Mouse (Mus musculus) forebrain, embryonic 12.5 days (tissue): Measurements from ENCODE around the gene Igsf21. TPM values are rescaled to one million over a fixed set of nuclear protein-coding genes. Genes with fewer than 3 reads are reported as not detected.

Experiments
- ATAC-seq: fragments of 200-750 bp; cut with Nextera tagmentation; 2 replicates; pipeline ENCODE4 v1.8.0; 2017; ENCODE audit warnings: moderate TSS enrichment; ENCODE audit not compliant: low FRiP score
- H3K27ac ChIP-seq: fragments of 300-500 bp; sonication (generic); 2 replicates; pipeline ENCODE4 v1.5.1; 2016; ENCODE audit warnings: mild to moderate bottlenecking
- H3K27me3 ChIP-seq: fragments of 300-500 bp; sonication (generic); 2 replicates; pipeline ENCODE4 v1.6.1; 2016; ENCODE audit warnings: mild to moderate bottlenecking
- H3K36me3 ChIP-seq: fragments of 300-500 bp; sonication (generic); replicated peaks from 2 replicates; pipeline ENCODE4 v1.6.1; 2016; ENCODE audit warnings: mild to moderate bottlenecking
- H3K4me1 ChIP-seq: fragments of 300-500 bp; sonication (generic); 2 replicates; pipeline ENCODE4 v1.6.1; 2016
- H3K4me2 ChIP-seq: fragments of 300-500 bp; sonication (generic); 2 replicates; pipeline ENCODE4 v1.6.1; 2016; ENCODE audit warnings: mild to moderate bottlenecking, moderate library complexity
- H3K4me3 ChIP-seq: fragments of 300-500 bp; sonication (generic); replicated peaks from 2 replicates; pipeline ENCODE4 v1.5.1; 2016; ENCODE audit warnings: mild to moderate bottlenecking
- H3K9ac ChIP-seq: fragments of 300-500 bp; sonication (generic); 2 replicates; pipeline ENCODE4 v1.6.1; 2016; ENCODE audit warnings: mild to moderate bottlenecking
- H3K9me3 ChIP-seq: fragments of 300-500 bp; sonication (generic); 2 replicates; pipeline ENCODE4 v1.6.1; 2016
- whole genome bisulfite sequencing: fragments of 180-500 bp; shearing (Covaris S2); methylation state at CpG from one replicate; pipeline ENCODE4 v1.1.7; 2016; 5-methylcytosine and 5-hydroxymethylcytosine counted together
- polyA plus RNA-seq: library from polyadenylated mRNA; unstranded; fragments of >200 nt; fragmentation: Nextera tagmentation; extraction: Ambion mirVana; gene quantifications from 2 replicates; pipeline ENCODE4 v1.2.1, GENCODE M21; 2016

Gene Igsf21
- polyA plus RNA-seq, 1 experiment from 2014 or later: 21.7 TPM

DNA sequence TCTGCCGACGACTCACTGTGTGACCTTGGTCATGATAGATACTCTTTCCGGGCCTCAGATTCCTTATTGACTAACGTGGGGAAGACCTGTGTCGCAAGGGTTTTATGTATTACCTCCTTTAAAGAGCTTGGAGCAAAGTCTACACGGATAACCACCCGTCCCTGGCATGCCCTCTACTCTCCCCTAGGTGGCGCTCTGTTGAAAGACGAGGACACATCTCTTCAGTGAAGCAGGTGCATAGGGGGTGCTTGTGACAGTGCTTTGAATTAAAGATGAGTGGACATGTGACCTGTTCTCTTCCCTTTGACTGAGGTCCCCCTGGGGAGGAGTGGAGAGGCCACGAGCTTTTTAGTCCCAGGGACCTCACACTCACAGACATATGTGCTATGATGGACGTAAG is 194.0 kb downstream of the Igsf21 start:
- Histone ChIP-seq H3K9ac (no peak overlapping the region), H3K4me2 (no peak overlapping the region), H3K4me1 (peaks cover 10% of the 10 kb centered on the region), H3K36me3 (no peaks in the 10 kb centered on the region), H3K4me3 (no peak overlapping the region), H3K27me3 (no peaks in the 10 kb centered on the region), H3K27ac (no peak overlapping the region), H3K9me3 (peaks cover 4% of the 10 kb centered on the region; the same call in 1 of the 2 replicates)
- no peak for ATAC-seq
- 57% methylated on average over 11 of the region's 11 CpGs for WGBS

DNA sequence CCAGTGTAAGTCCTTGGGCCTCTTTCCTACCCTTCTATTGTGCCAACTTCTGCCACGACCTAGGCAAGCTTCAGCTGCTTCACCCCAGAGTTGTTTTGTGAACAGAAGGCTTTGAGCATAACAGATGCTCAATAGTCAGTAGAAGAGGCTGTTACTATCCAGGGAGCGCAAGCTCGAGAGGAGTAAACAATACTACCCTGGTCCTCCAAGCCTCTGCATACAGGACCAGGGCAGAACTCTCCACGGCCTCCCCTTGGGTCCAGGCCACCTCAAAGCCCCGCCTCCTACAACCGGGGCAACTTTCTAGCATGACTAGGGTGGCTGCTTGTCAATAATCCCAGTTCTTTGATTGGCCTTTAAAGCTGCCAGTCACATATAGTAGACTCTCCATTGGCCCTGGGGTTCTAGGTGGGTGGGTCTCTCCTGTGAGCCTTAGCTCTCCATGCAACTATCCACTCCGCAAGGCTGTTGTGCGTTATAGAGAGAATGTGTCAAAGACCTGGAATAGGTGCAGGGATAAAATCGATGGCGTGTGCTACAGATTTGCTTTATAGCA is 198.7 kb downstream of the Igsf21 start:
- Histone ChIP-seq H3K4me1 (peaks cover 7% of the 10 kb centered on the region), H3K36me3 (no peaks in the 10 kb centered on the region), H3K9me3 (peaks cover 4% of the 10 kb centered on the region; the same call in 1 of the 2 replicates), H3K4me2 (no peak overlapping the region), H3K9ac (no peak overlapping the region), H3K4me3 (no peak overlapping the region), H3K27me3 (no peaks in the 10 kb centered on the region), H3K27ac (no peak overlapping the region)
- ATAC-seq: no peak
- WGBS: 76% methylated on average over 10 of the region's 10 CpGs

DNA sequence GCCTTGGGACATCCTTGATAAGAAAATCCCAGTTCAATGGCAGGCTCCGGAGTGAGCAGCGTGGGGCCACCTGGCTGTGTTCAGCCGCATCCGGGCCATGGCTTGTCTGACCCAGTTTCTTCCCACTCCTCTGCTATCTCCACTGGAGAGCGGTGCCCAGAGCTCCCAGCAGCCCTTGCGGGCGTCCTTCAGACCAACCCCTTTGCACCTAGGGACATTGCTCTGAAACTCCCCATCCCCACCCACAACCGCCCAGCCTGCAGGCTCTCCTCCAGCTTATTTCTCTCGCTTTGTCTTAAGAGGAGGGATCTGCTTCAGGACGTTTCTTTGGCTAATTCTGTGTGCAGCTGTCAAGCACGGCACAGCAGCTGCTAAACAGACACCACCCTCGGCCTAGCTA is 202.6 kb downstream of the Igsf21 start:
- Histone ChIP-seq H3K4me3 (no peak overlapping the region), H3K27ac (no peak overlapping the region), H3K9me3 (peaks cover 9% of the 10 kb centered on the region), H3K4me2 (no peak overlapping the region), H3K27me3 (peaks cover 13% of the 10 kb centered on the region), H3K4me1 (peaks cover 13% of the 10 kb centered on the region), H3K36me3 (no peaks in the 10 kb centered on the region), H3K9ac (no peak overlapping the region)
- ATAC-seq: no peak
- WGBS: 47% methylated on average over 12 of the region's 12 CpGs

DNA sequence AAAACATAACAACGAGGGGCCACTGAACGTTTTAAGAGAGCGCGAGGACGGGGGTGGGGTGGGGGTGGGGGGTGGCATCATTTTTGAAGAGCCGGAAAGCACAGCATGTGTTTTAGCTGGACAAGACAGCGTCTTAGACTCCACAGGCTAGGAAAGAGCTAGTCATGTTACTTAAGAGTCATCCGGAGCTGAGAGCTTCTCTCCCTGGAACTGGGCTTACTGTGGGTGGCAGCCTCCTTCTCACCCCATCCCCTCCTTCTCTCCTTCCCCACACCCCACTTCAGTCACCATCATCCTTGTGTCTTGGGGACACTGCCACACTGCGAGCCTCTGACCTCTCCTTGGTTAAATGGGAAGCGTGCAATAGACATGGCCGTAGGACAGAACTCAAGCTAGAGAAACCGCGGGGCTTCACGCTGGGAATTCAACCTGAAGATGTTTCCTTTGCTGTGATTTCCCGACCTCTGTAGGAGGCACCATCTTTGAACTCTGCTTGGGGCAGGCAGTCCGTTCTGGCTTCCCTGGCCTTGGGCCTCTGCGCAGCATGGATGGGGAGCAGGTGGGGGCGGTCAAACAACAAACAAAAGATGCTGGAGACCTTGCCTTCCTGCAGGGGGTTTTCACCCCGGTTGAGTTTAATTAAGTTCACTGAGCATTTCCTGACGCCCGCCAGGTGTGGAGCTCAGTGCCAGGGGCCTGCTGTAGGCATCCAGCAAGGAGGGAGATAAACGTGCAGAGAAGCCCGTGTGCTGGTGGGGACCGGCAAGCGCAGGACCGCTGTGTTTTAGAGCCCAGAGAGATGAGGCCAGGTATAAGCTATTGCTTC is 207.8 kb downstream of the Igsf21 start:
- no peak overlapping the region for H3K9ac ChIP-seq
- peaks cover 58% of the 10 kb centered on the region for H3K27me3 ChIP-seq
- peaks cover 9% of the 10 kb centered on the region for H3K9me3 ChIP-seq
- 0 out of 2 replicates have a peak overlapping the region, but pooled peaks have one; percentile 5 for H3K27ac ChIP-seq
- 2% methylated on average over 26 of the region's 26 CpGs for WGBS
- H3K4me2 ChIP-seq: peak overlapping the region; percentile 13; the same call in 1 of the 2 replicates
- peaks cover 29% of the 10 kb centered on the region for H3K4me1 ChIP-seq
- no peak for ATAC-seq
- H3K4me3 ChIP-seq: no peak overlapping the region
- no peaks in the 10 kb centered on the region for H3K36me3 ChIP-seq

DNA sequence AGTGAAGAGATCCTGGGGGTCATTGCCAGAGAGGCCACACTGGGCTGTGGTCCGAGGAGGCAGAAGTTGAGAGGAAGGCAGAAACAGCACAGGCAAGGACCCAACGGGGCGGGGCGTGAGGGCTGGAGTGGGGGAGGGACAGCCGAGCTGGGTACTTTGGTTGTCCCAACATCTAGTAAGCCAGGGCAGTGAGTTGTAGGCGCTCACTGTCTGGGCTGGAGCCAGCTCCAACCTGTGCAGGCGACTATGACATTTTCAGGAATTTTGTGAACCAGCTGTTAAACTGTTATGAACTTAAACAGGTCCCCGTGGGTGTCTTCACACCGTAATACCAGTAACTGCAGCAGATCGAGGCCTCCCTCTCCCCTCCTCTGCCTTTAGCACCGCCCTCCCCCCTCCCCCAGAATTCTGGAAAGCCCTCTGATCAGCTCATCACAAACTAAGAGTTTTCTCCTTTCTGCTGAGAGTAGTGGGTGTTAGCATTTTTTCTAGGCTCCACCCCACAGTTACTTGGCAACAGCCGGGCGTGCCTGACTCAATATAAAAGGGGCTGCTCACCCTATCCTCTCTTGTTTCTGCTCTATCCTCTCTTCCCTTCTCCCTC is 208.7 kb downstream of the Igsf21 start:
- Histone ChIP-seq H3K9me3 (peaks cover 9% of the 10 kb centered on the region), H3K27me3 (peaks cover 67% of the 10 kb centered on the region), H3K4me3 (no peak overlapping the region), H3K9ac (no peak overlapping the region), H3K27ac (no peak overlapping the region), H3K36me3 (no peaks in the 10 kb centered on the region), H3K4me2 (peak overlapping the region; percentile 31), H3K4me1 (peaks cover 28% of the 10 kb centered on the region)
- WGBS: 2% methylated on average over 13 of the region's 13 CpGs
- ATAC-seq: peak; percentile 69

DNA sequence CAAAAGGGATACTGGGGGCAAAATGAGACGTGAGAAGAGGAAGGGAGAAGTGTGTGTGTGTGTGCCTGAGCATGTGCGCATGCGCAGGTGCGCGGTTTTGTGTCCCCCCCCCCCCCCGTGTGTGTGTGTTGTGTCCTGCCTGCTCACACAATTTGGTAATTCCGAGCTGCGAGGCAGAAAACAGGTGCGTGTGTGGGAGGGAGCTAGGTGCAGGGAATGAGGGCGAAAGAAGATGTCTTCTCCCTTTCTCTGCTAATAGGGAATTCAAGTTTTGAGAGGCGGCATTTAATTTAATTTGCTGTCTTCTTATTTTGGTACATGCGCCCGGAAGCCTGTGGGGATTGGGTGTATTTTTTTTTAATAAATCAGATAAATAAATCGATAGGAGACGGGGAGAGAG is 211.4 kb downstream of the Igsf21 start:
- Histone ChIP-seq H3K4me2 (no peak overlapping the region), H3K9me3 (peaks cover 2% of the 10 kb centered on the region; the same call in 1 of the 2 replicates), H3K4me1 (peaks cover 37% of the 10 kb centered on the region), H3K27me3 (peaks cover 70% of the 10 kb centered on the region), H3K9ac (no peak overlapping the region), H3K4me3 (no peak overlapping the region), H3K27ac (no peak overlapping the region), H3K36me3 (no peaks in the 10 kb centered on the region)
- WGBS: 78% methylated on average over 15 of the region's 15 CpGs
- ATAC-seq: no peak

DNA sequence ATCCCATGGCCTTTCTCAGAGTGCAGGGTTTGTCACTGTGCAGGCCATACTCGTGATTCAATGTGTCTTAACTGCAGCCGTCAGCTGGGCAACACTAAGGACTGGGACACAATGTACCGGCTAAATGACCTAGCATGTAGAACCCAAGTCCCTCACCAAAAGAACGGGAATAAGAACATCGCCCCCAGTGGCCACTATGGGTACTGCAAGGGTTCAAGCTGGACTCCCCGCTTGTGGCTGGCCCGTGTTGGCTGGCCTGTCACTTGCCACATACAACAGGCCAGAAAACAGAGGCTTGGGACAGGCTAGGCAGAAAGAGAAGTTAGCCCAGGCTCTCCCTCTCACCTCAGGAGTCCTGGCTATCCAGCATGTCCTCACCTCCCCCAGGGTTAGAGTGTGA is 213.2 kb downstream of the Igsf21 start:
- Histone ChIP-seq H3K4me1 (peaks cover 44% of the 10 kb centered on the region), H3K9me3 (no peaks in the 10 kb centered on the region), H3K36me3 (no peaks in the 10 kb centered on the region), H3K4me2 (no peak overlapping the region), H3K27ac (no peak overlapping the region), H3K9ac (no peak overlapping the region), H3K27me3 (peaks cover 52% of the 10 kb centered on the region), H3K4me3 (no peak overlapping the region)
- 40% methylated on average over 7 of the region's 7 CpGs for WGBS
- no peak for ATAC-seq

DNA sequence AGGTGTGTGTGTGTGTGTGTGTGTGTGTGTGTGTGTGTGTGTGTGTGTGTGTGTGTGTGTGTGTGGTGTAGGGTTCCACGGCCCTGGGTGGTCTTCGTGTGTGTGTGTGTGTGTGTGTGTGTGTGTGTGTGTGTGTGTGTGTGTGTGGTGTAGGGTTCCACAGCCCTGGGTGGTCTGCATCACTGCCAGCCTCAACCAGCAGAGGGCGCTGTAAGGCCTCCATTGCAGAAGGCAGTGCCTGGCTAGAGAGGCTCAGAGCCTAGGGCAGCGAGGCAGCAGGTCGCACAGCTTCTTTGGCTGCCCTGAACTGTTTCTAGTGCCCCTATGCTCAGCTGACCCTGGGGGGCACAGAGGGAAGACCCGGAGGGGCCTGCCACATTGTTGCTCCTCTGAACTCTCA is 216.2 kb downstream of the Igsf21 start:
- 23% methylated on average over 4 of the region's 6 CpGs for WGBS
- Histone ChIP-seq H3K4me1 (peaks cover 27% of the 10 kb centered on the region), H3K9ac (no peak overlapping the region), H3K27ac (peak overlapping the region; percentile 87), H3K27me3 (peaks cover 31% of the 10 kb centered on the region; the same call in 1 of the 2 replicates), H3K9me3 (no peaks in the 10 kb centered on the region), H3K36me3 (no peaks in the 10 kb centered on the region), H3K4me2 (peak overlapping the region; percentile 13; the same call in 1 of the 2 replicates), H3K4me3 (no peak overlapping the region)
- peak; percentile 66; the same call in 1 of the 2 replicates for ATAC-seq

DNA sequence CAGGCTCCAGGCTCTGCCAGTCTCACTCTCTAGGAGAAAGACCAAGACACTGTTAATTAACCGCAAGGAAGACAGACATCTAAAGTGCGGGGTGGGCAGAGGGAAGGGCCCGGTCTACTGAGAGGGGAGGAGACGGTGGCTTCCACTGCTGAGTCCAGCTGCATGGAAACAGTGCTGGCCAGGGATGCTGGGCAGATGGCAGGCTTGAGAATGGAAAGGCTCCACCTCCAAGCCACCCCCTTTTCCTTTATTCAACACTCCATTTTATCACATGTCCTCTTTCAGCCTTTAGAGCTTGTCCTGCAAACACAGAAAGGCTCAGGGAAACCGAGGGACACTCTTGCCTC is 216.6 kb downstream of the Igsf21 start:
- peak; percentile 78 for ATAC-seq
- H3K27me3 ChIP-seq: peaks cover 29% of the 10 kb centered on the region; the same call in 1 of the 2 replicates
- peaks cover 27% of the 10 kb centered on the region for H3K4me1 ChIP-seq
- no peaks in the 10 kb centered on the region for H3K36me3 ChIP-seq
- H3K9me3 ChIP-seq: no peaks in the 10 kb centered on the region
- H3K4me2 ChIP-seq: peak overlapping the region; percentile 13; the same call in 1 of the 2 replicates
- 21% methylated on average over 5 of the region's 5 CpGs for WGBS
- no peak overlapping the region for H3K4me3 ChIP-seq
- no peak overlapping the region for H3K9ac ChIP-seq
- H3K27ac ChIP-seq: peak overlapping the region; percentile 87

DNA sequence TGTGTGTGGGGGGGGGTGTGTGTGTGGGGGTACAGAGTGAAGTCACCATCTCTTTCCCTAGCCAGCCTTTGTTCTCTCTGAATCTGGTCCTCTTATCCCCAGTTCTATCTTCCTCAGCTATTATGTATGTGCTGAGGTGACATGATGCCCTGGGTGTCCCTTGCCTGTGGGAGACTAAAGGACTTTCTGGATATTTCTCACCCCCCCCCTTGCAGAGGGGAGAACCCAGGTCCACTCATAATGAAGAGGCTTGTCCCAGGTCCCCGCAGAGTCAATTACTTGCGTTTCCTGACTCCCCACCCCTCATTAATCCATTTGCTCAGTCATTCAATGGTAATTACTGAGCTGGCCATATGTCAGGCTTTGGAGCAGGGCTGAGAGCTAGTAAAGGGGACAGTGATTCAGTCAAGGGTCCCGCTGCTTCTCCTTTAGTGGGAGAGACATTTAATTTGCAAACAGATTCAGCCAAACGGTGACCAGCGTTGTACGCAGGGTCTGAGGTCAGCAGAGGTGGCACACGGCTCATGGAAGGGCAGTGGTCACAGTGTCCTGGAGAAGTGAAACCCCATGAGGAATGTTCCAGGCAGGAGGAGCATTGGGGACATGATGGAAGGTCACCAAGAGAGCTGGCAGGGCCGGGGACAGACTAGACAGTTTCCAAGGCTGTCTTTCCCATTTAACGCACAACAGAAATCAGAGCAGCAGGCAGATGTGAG is 217.1 kb downstream of the Igsf21 start:
- Histone ChIP-seq H3K4me3 (no peak overlapping the region), H3K27me3 (peaks cover 24% of the 10 kb centered on the region; the same call in 1 of the 2 replicates), H3K9me3 (no peaks in the 10 kb centered on the region), H3K4me2 (no peak overlapping the region), H3K9ac (no peak overlapping the region), H3K27ac (peak overlapping the region; percentile 87), H3K4me1 (peaks cover 27% of the 10 kb centered on the region), H3K36me3 (no peaks in the 10 kb centered on the region)
- peak; percentile 52; the same call in 1 of the 2 replicates for ATAC-seq
- WGBS: 32% methylated on average over 9 of the region's 9 CpGs

DNA sequence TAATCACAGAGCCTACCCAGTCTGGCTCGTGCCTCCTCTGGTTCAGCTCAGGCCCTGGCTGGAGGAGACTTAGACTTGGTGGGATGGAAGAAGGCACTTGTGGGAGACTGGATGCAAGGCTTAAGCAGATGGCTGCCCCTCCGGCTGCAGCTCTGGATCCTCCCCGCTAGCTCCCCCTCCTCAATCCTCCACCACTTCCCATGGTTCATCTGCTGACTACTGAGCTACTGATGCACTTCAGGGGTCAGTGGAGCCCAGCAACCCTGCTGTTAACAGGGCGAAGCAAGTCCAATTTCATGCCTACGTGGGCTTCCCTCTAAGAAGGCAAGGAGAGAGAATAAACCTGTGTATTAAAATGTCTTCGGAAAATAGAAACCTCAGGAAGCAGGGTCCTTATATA is 222.8 kb downstream of the Igsf21 start:
- H3K27me3 ChIP-seq: peaks cover 11% of the 10 kb centered on the region; the same call in 1 of the 2 replicates
- ATAC-seq: no peak
- whole genome bisulfite sequencing: 80% methylated on average over 6 of the region's 6 CpGs
- no peak overlapping the region for H3K4me3 ChIP-seq
- H3K4me1 ChIP-seq: peaks cover 4% of the 10 kb centered on the region; the same call in 1 of the 2 replicates
- no peaks in the 10 kb centered on the region for H3K9me3 ChIP-seq
- no peak overlapping the region for H3K27ac ChIP-seq
- H3K9ac ChIP-seq: no peak overlapping the region
- no peaks in the 10 kb centered on the region for H3K36me3 ChIP-seq
- no peak overlapping the region for H3K4me2 ChIP-seq

DNA sequence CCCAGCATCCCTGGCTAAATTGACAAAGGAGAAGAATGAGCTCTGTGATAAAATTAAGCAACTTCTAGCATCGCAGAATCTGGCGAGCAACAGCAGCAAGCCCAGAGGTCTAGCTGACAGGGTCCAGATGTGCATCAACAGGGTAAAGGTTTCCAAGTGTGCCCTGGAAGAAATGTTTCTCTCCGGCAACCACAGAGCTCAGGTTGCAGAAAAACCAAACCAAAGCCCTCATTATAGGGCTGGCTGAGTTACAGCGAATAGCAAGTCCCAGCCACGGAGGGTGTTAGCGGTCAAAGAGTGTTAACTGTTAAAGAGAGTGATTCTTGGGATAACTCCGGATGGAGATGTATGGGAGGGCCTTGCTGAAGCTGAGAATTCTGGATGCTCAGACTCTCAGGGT is 230.7 kb downstream of the Igsf21 start:
- Histone ChIP-seq H3K4me2 (no peak overlapping the region), H3K27ac (no peak overlapping the region), H3K36me3 (no peaks in the 10 kb centered on the region), H3K27me3 (peaks cover 1% of the 10 kb centered on the region; the same call in 1 of the 2 replicates), H3K4me1 (peaks cover 11% of the 10 kb centered on the region), H3K9ac (no peak overlapping the region), H3K4me3 (no peak overlapping the region), H3K9me3 (no peaks in the 10 kb centered on the region)
- WGBS: 72% methylated on average over 7 of the region's 7 CpGs
- no peak for ATAC-seq
